Mouse (Mus musculus): ENCODE measurements around the gene Plpp7.

GRCm38 (mm10) chr2:32153041-32153790 lies 57.9 kb downstream of the Plpp7 start:
- TF ChIP-seq CTCF (IDR thresholded peaks at IDR 0.05; ENCODE audit: borderline replicate concordance, control insufficient read depth, extremely low read depth, insufficient read depth, low read length, poor library complexity) (no peak), POLR2A (IDR thresholded peaks at IDR 0.05; ENCODE audit: control insufficient read depth, extremely low read depth, insufficient read depth, low read length, poor library complexity) (no peak)

Measured in thymus, adult 2 months (tissue).